Mouse (Mus musculus): ENCODE measurements around the gene Glyat. TPM values are rescaled to one million over a fixed set of nuclear protein-coding genes. Genes with fewer than 3 reads are reported as not detected.
"Not testable (repeated sequence)": the region's sequence is repeated elsewhere in the genome, so short reads cannot be mapped to it uniquely, and the experiment has no call there.

The Glyat gene
- total RNA-seq (2022) = not detected

DNA sequence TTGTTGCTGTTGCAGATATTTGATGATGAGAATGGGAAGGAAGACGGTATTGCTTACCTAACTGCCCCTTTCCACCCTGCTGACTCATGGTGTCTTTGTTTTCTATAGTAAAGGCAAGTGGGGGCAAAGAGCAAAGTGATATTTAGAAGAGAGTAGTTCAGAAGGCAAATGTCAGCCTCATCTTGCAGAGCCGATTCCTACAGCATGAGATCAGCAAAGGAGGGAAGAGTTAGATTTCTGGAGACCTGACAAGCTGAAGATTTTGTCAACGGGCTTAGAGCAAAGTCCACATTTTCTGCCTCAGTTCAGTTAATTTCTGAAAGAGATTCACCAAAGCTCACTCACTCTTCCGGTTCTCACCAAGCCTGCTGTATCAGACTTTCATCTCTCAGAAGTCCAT is at the start of gene Glyat:
Gene Glyat (plus strand): TSS at position 133 of the 400 bp plus-strand sequence.
- no peak for DNase-seq (ENCODE audit: low spot score in 2 of 2)

- DNase-seq (ENCODE audit: low spot score in 2 of 2) = no peak
Observed at GRCm38 (mm10) chr19:12585310-12585709, 47.8 kb upstream of the Glyat start.

GRCm38 (mm10) chr19:12591908-12592307 is 41.2 kb upstream of the Glyat start:
- DNase-seq (ENCODE audit: low spot score in 2 of 2) = peak; percentile 32 to 50

GRCm38 (mm10) chr19:12595135-12595529 is 38.0 kb upstream of the Glyat start:
- no peak for DNase-seq (ENCODE audit: low spot score in 2 of 2)

GRCm38 (mm10) chr19:12595530-12596289 is 37.4 kb upstream of the Glyat start:
- peak; percentile 25 to 53 for DNase-seq (ENCODE audit: low spot score in 2 of 2)

- DNase-seq (ENCODE audit: low spot score in 2 of 2) = peak; percentile 13 to 28
Observed at GRCm38 (mm10) chr19:12596290-12597072, 36.6 kb upstream of the Glyat start.

GRCm38 (mm10) chr19:12597073-12597405 is 36.1 kb upstream of the Glyat start:
- DNase-seq (ENCODE audit: low spot score in 2 of 2) = peak in 1 of 2 experiments; percentile 16

- DNase-seq (ENCODE audit: low spot score in 2 of 2) = no peak
Observed at GRCm38 (mm10) chr19:12598674-12599073, 34.4 kb upstream of the Glyat start.

DNA sequence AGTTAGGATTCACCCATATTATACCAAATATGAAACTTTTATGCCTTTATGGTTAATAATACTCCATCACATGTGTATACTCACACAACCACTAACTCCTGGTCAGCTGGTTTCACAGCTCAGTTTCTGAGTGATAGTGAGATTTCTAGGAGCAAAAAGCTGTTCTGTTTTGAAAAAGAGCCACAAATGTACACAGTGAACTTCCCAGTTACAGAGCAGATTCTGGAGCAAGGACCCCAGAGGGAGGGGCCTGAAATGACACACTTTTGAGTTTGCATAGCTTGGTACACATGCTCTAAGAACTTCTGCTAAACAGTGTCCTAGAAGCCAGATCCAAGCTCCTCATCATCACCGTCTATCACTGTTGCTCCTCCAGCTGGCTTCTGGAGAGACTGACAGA is 33.4 kb upstream of the Glyat start, which contains the start of gene Gm4952:
Gene Gm4952 (plus strand): TSS at position 301 of the 400 bp plus-strand sequence.
- no peak for DNase-seq (ENCODE audit: low spot score in 2 of 2)

GRCm38 (mm10) chr19:12600684-12601480 is 32.2 kb upstream of the Glyat start:
- DNase-seq (ENCODE audit: low spot score in 2 of 2) = no peak

- no peak for DNase-seq (ENCODE audit: low spot score in 2 of 2)
Observed at GRCm38 (mm10) chr19:12608336-12608735, 24.8 kb upstream of the Glyat start.

GRCm38 (mm10) chr19:12613646-12614045 is 19.5 kb upstream of the Glyat start:
- DNase-seq (ENCODE audit: low spot score in 2 of 2) = no peak

DNA sequence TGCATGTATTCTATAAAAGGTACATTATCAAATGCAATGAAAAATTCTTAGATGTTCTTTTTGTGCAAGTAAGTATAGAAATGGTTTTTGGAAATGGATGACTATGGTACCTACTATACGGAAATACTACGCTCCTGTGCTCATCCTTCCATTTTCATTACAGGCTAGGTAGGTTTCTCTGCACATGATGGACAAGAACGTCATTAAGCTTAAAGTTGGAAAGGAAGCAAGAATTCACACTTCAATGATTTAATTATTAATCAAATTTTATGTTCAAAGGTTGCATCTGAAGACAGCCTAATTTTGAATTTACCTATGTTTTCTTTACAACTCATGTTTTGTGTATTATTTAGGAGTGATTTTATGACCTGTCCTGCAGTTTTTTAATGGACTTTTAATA is 1.2 kb downstream of the Glyat start:
- no peak for DNase-seq (ENCODE audit: low spot score in 2 of 2)

- no peak for DNase-seq (ENCODE audit: low spot score in 2 of 2)
Observed at GRCm38 (mm10) chr19:12634963-12635362, 1.9 kb downstream of the Glyat start.

GRCm38 (mm10) chr19:12636863-12637262 is 3.8 kb downstream of the Glyat start:
- no peak for DNase-seq (ENCODE audit: low spot score in 2 of 2)

DNA sequence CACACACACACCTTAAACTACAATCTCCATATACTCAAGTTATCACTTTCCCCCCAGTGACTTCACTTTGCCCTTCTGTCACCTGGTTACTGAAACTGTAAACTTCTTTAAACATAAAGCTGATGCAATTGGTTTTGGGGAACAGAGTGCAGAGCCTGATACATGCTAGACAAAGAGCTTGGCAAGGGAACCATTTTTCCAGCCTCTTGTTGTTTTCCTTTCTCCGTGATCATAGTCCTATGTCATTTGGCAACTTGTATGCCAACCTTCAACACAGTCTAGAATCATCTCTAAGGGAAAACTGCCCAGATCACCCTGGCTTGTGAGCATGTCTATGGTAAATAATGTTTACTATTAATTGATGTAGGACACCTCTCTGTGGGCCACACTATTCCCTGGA is 4.9 kb downstream of the Glyat start:
- DNase-seq (ENCODE audit: low spot score in 2 of 2) = no peak

DNA sequence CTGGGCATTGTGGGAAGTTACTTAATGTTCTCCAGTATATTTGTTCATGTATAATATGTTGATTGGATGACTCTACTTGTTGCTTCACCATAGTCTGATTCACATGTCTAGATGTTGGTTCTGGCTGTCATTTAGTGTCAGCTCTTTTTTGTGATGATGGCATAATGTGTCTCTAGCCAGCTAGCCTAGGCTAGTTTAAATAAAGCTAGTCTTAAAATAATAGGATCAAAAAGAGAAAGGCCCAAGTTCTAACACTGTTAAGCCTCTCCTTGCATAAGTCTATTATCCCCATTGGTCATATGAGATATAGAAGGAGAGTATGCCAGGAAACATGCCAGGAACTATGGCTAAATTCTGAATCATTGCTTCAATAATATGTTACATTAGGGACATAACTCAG is 16.4 kb downstream of the Glyat start:
- no peak for DNase-seq (ENCODE audit: low spot score in 2 of 2)

- no peak for DNase-seq (ENCODE audit: low spot score in 2 of 2)
Observed at GRCm38 (mm10) chr19:12666156-12666555, 33.0 kb downstream of the Glyat start.

DNA sequence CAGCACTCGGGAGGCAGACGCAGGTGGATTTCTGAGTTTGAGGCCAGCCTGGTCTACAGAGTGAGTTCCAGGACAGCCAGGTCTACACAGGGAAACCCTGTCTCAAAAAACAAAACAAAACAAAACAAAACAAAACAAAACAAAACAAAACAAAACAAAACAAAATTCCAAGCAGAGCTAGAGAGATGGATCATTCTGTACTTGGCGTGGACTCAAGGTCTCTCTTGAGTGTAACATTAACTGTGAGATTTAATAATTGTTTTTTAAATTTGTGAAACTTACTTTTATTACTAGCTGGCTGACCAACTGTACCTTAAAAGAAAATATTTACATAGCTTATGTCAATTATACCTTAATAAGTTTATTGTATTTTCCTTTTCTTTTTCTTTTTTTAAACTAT is 35.5 kb downstream of the Glyat start:
- not testable (repeated sequence) for DNase-seq (ENCODE audit: low spot score in 2 of 2)

DNA sequence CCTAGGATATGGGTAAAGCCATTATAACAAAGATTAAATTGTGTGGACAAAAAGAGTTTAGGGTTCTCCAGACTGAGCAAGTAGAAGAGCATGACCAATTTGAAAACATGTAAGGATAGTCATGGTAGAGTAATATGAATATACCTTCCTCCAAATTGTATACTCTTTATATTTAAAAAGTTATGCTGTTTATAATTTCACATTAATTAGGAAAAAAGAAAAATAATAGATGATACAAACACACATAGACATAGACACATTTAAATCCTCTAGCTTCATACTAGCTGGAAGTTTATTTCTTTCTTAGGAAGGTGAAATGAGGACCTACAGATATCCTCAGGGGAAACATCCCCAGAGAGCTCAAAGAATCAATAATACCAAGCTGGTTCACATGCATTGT is 37.0 kb downstream of the Glyat start, which contains the start of gene Olfr1442:
Gene Olfr1442 (plus strand): TSS at position 301 of the 400 bp plus-strand sequence.
- DNase-seq (ENCODE audit: low spot score in 2 of 2) = no peak

GRCm38 (mm10) chr19:12671051-12671450 is 37.9 kb downstream of the Glyat start:
- DNase-seq (ENCODE audit: low spot score in 2 of 2) = no peak

DNA sequence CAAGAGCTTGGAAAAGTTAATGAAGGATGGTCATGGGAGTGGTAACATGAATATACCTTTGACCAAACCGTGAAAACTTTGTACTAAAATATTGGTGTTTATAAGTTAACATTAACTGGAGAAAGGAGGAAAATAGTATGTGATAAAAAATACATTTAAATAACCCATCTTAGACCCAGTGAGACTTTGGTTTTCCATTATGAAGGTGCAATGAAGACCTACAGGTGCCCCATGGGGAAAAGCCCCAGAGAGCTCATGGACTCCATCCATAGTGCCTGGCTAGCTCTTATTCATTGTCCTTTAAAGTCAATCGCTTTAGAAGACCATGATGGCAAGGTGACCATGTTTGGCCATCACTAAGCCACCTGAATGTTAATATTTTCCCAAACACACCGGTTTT is 44.7 kb downstream of the Glyat start, which contains the start of gene Olfr1443:
Gene Olfr1443 (plus strand): TSS at position 301 of the 400 bp plus-strand sequence.
- DNase-seq (ENCODE audit: low spot score in 2 of 2) = no peak

Data from left cerebral cortex, adult 8-10 months (tissue).